Mouse (Mus musculus) heart, adult 2 months (tissue): Measurements from ENCODE around the gene Srm. TPM values are rescaled to one million over a fixed set of nuclear protein-coding genes. Genes with fewer than 3 reads are reported as not detected.

ENCODE experiments used
- DNase-seq, 2 experiments: peaks; one replicate each; pipeline ENCODE4 v3.0.0; 2021
- H3K27ac ChIP-seq: fragments of 200-600 bp; 2 replicates; pipeline ENCODE4 v1.8.1; 2022
- H3K27me3 ChIP-seq: fragments of 200-500 bp; 2 replicates; pipeline ENCODE4 v1.6.1; 2012; ENCODE audit warnings: mild to moderate bottlenecking, low read length, inconsistent platforms, mixed read lengths; ENCODE audit not compliant: control insufficient read depth, insufficient read depth
- H3K36me3 ChIP-seq: fragments of 200-500 bp; 2 replicates; pipeline ENCODE4 v1.6.1; 2012; ENCODE audit warnings: low read length, inconsistent platforms; ENCODE audit not compliant: control insufficient read depth, insufficient read depth
- H3K4me1 ChIP-seq: fragments of 200-500 bp; 2 replicates; pipeline ENCODE4 v1.6.1; 2011; ENCODE audit warnings: low read length; ENCODE audit not compliant: control insufficient read depth, insufficient read depth
- H3K4me3 ChIP-seq: fragments of 200-600 bp; 2 replicates; pipeline ENCODE4 v1.8.1; 2022
- H3K79me2 ChIP-seq: fragments of 200-500 bp; replicated peaks from 2 replicates; pipeline ENCODE4 v1.6.1; 2012; ENCODE audit warnings: mild to moderate bottlenecking, inconsistent platforms, low read length, moderate library complexity, mixed read lengths; ENCODE audit not compliant: control insufficient read depth, insufficient read depth
- H3K9ac ChIP-seq: fragments of 200-500 bp; 2 replicates; pipeline ENCODE4 v1.6.1; 2012; ENCODE audit warnings: low read depth, mild to moderate bottlenecking, control low read depth, inconsistent platforms, low read length, mixed read lengths
- CTCF ChIP-seq: fragments of 200-600 bp; IDR thresholded peaks from 2 replicates; pipeline ENCODE4 v1.8.1; 2022; ENCODE audit warnings: antibody characterized with exemption, mild to moderate bottlenecking, moderate library complexity
- EP300 ChIP-seq: fragments of 200-500 bp; IDR thresholded peaks from 2 replicates; pipeline ENCODE4 v1.6.1; 2011; ENCODE audit warnings: low read depth, low read length, control low read depth; ENCODE audit not compliant: insufficient read depth
- POLR2A ChIP-seq: fragments of 200-500 bp; IDR thresholded peaks from 2 replicates; pipeline ENCODE4 v1.6.1; 2011; ENCODE audit warnings: mild to moderate bottlenecking, low read depth, low read length, control low read depth; ENCODE audit not compliant: insufficient read depth
- WGBS: fragments of 180-500 bp; shearing (Covaris S2); methylation state at CpG from one replicate; pipeline ENCODE4 v1.1.7; 2018; 5-methylcytosine and 5-hydroxymethylcytosine counted together
- intact Hi-C: fragments of 180-260 bp; cut with DNase I; formaldehyde crosslinking; loops from one replicate; pipeline ENCODE4 v1.15.1; 2025
- polyA plus RNA-seq: library from polyadenylated mRNA; depleted of rRNA; stranded (reverse); fragments of >200 nt; gene quantifications from 2 replicates; pipeline ENCODE4 v1.2.3, GENCODE M21; 2012
- total RNA-seq, 2 experiments: library from RNA; stranded (reverse); gene quantifications; 2 replicates each; pipeline ENCODE4 v1.2.3; 2021

Srm gene
- total and polyA plus RNA-seq, 3 experiments: 14.8 to 21.9 (median 16.8) TPM

DNA sequence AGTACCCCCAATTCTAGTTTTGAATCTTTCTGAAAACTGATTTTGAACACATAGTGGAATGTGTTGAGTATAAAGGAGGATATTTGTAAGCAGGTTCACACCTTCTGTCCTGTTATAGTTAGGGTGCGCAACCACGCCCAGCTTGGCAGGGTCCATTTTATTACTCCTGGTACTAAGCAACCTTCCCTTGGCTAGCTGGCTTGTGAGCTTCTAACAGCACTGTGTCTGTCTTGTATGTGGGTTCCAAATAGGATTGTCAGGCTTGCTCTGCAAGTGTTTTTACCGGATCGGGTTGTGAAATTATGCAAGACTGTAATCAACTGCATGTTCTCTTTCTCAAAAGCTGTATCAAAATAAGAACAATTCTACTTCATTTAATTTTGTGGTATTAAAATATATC lies 31.2 kb downstream of the Srm start:
- no peak overlapping the region for H3K9ac ChIP-seq
- TF ChIP-seq EP300: no peak
- TF ChIP-seq CTCF: no peak
- no peak for TF ChIP-seq POLR2A

DNA sequence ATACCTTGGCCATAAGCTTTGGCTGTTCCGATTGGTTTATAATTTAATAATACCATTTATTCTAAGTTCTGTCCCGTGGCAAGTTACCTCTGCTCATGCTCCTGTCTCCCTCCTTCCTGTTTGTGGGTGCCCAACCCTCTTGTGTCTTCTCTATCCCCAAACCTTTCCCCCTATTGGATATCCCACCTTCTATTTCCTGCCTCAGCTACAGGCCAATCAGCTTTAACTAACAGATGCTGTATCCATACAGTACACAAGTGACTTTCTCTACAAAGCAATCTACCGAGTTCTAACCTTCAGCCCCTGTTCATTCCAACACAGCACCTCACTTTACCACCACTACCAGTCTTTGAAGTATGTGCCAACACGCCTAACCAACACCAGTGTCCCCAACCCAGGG lies 32.3 kb downstream of the Srm start:
- intact Hi-C loops: no loop called here
- Histone ChIP-seq H3K27me3 (no peaks in the 10 kb centered on the region), H3K36me3 (peaks cover 50% of the 10 kb centered on the region), H3K79me2 (peaks cover 1% of the 10 kb centered on the region), H3K9ac (no peak overlapping the region), H3K27ac (no peak overlapping the region), H3K4me3 (no peak overlapping the region), H3K4me1 (peaks cover 6% of the 10 kb centered on the region)
- no peak for DNase-seq
- 71% methylated on average over 4 of the region's 4 CpGs for WGBS
- TF ChIP-seq POLR2A (no peak), CTCF (no peak), EP300 (no peak)

More for the DNA sequence above, 31.2 kb downstream of the Srm start:
- peaks cover 50% of the 10 kb centered on the region for H3K36me3 ChIP-seq
- no peak for DNase-seq
- 86% methylated on average over 4 of the region's 4 CpGs for WGBS
- peaks cover 6% of the 10 kb centered on the region for H3K4me1 ChIP-seq
- no peaks in the 10 kb centered on the region for H3K27me3 ChIP-seq
- intact Hi-C loops: no loop called here
- H3K4me3 ChIP-seq: no peak overlapping the region
- H3K27ac ChIP-seq: no peak overlapping the region
- peaks cover 1% of the 10 kb centered on the region for H3K79me2 ChIP-seq

DNA sequence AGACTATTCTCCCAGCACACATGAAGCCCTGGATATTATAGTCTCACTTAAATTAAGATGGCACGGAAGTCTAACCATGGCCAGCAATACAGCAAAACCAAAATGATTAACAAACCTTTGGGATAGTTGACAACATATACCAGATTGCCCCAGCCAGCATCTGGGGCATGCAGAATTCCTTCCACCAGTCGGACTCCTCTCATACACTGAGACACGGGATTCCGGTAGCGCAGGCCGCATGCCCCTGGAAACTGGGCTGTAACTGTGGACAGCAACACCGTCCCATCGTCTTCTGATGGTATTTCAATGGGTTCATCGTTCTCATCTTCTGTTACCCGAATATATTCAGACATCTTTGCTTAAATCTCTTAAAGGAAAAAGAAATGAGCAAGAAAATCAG lies 33.7 kb downstream of the Srm start:
- no peak for DNase-seq
- Histone ChIP-seq H3K79me2 (peaks cover 1% of the 10 kb centered on the region; the same call in 1 of the 2 replicates), H3K36me3 (peaks cover 39% of the 10 kb centered on the region), H3K4me3 (peak overlapping the region; percentile 73), H3K27me3 (no peaks in the 10 kb centered on the region), H3K9ac (no peak overlapping the region), H3K4me1 (peaks cover 6% of the 10 kb centered on the region), H3K27ac (no peak overlapping the region)
- TF ChIP-seq POLR2A: no peak
- no peak for TF ChIP-seq EP300
- peak; percentile 33 for TF ChIP-seq CTCF
- WGBS: 65% methylated on average over 10 of the region's 10 CpGs
- intact Hi-C loops: no loop called here

DNA sequence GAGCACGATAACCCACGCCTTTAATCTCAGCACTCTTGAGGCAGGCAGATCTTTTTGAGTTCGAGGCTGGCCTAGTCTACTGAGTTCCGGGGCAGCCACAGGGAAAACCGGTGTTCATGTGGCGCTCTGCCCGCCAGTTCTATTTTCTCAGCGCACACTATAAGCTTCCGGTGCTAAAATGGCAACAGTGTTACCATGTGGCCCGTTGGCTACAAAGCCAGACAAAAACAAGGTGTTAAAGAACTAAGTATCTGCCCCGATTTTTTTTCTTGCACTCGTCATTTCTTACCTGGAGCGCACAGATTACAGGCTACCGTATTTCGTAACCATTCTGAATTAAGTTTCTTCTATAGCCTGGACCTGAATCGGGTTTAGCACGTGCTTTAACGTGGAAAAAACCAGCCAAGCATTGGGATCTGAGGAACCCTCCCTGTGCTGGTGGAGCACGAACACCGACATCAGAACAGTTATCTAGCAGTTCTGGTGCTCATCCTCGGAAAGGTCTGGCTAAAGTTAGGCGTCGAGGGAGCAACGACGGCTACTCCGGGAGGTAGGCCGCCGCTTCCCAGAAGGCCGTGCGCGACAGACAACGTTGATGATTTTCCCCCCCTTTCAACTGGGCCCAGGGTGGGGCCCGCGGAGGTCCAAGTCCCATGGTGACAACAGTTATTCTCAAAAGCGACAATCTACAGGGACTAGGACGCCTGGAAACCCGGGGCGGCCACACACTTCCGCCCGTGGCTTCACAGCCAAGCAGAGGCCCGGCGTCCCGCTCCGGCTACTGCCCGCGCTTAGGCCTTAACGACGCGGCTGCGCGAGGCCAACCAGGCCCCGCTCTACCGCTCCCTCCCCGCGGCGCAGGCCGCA lies 34.7 kb downstream of the Srm start:
- under 1% methylated on average over 57 of the region's 57 CpGs for WGBS
- peak in 1 of 2 experiments; percentile 34 for DNase-seq

DNA sequence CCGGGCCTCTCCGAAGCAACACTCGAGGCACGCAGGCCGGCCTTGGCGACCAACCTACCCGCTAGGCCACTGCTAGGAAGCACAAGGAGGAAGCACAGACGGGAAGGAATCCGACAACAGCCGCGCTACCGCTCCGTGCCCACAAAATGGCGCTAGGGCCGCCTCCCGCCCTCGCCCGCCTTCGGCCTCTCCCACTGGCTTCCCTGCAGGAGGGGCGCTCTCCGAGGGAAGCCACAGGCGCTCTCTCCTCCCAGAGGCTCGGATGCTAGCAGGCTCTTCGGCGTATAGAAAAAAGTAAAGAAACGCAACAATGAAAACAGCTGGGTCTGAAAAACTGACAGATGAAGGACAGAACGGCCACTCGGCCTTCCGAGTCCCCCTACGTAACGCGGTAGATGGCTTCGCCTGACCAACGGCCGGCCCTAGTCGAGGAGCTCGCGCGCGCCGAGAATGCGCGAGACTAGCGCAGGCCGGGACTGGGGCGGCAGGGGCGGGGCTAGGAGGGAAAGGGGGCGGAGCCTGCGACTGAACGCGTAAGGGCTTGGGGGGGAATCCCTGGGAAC lies 35.4 kb downstream of the Srm start, which contains the start of gene Tardbp:
Tardbp (minus strand) TSS at position 397 of the 563 bp plus-strand sequence.
- H3K4me1 ChIP-seq: peaks cover 6% of the 10 kb centered on the region
- intact Hi-C loops: no loop called here
- H3K9ac ChIP-seq: peak within 1 kb of the TSS; percentile 98
- WGBS: under 1% methylated on average over 51 of the region's 51 CpGs
- peak; percentile 96 to 97 for DNase-seq
- TF ChIP-seq EP300: peak; percentile 53; the same call in 1 of the 2 replicates
- no peak for TF ChIP-seq CTCF
- TF ChIP-seq POLR2A: peak; percentile 97
- 0 out of 2 replicates have a peak, but pooled peaks cover 1% of the 10 kb centered on the region for H3K79me2 ChIP-seq
- H3K27ac ChIP-seq: peak within 1 kb of the TSS; percentile 90
- H3K27me3 ChIP-seq: no peaks in the 10 kb centered on the region
- peak within 1 kb of the TSS; percentile 73 for H3K4me3 ChIP-seq
- H3K36me3 ChIP-seq: peaks cover 29% of the 10 kb centered on the region

More for the DNA sequence above, 34.7 kb downstream of the Srm start:
- Histone ChIP-seq H3K79me2 (peaks cover 1% of the 10 kb centered on the region; the same call in 1 of the 2 replicates), H3K36me3 (peaks cover 32% of the 10 kb centered on the region), H3K9ac (peak overlapping the region; percentile 98), H3K27me3 (no peaks in the 10 kb centered on the region), H3K4me1 (peaks cover 6% of the 10 kb centered on the region), H3K4me3 (peak overlapping the region; percentile 73), H3K27ac (peak overlapping the region; percentile 90)
- intact Hi-C loops: no loop called here
- no peak for TF ChIP-seq EP300
- no peak for TF ChIP-seq POLR2A
- TF ChIP-seq CTCF: no peak

DNA sequence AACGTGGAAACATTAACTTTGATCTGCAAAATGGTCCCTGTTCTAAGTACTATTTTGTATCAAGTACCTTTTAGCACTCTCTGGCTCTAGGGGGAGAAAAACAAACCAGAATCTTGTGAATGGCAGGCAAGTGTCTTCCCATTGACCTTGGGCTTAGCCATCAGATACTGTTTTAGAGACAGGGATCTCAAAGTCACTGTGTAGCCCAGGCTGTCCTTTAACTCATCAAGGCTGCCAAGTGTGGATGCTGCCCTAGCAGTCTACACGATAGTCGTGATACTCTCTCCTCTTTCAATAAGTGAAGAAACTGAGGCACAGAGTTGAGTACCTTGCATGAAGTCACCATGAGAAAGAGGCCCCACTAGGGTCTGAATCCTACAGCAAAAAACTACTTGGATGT lies 35.9 kb downstream of the Srm start:
- H3K9ac ChIP-seq: no peak overlapping the region
- H3K79me2 ChIP-seq: 0 out of 2 replicates have a peak, but pooled peaks cover 1% of the 10 kb centered on the region
- peaks cover 5% of the 10 kb centered on the region for H3K4me1 ChIP-seq
- no peak for TF ChIP-seq POLR2A
- no peak for TF ChIP-seq EP300
- no peaks in the 10 kb centered on the region for H3K27me3 ChIP-seq
- no peak for DNase-seq
- H3K36me3 ChIP-seq: peaks cover 24% of the 10 kb centered on the region
- intact Hi-C loops: no loop called here
- H3K27ac ChIP-seq: peak overlapping the region; percentile 90
- H3K4me3 ChIP-seq: peak overlapping the region; percentile 39
- WGBS: 61% methylated on average over 3 of the region's 3 CpGs
